Mouse (Mus musculus): Measurements from ENCODE around the gene Rbfox1. TPM values are rescaled to one million over a fixed set of nuclear protein-coding genes. Genes with fewer than 3 reads are reported as not detected.

Gene Rbfox1
- total RNA-seq, 2 experiments from 2014 or later, result 186 to 195 TPM

GRCm38 (mm10) chr16:6182329-6182728, 297.2 kb downstream of the Rbfox1 start:
- intact Hi-C loops (cut with DNase I), result no loop called here

GRCm38 (mm10) chr16:6192358-6192757, 307.2 kb downstream of the Rbfox1 start:
- no peak for DNase-seq
- intact Hi-C loops (cut with DNase I), result no loop called here

More at GRCm38 (mm10) chr16:6182329-6182728, 297.2 kb downstream of the Rbfox1 start:
- DNase-seq, result no peak

- intact Hi-C loops (cut with DNase I), result no loop called here
- DNase-seq, result no peak
Measured at GRCm38 (mm10) chr16:6206431-6206830, 321.3 kb downstream of the Rbfox1 start.

- no peak for DNase-seq
- intact Hi-C loops (cut with DNase I), result no loop called here
Measured at GRCm38 (mm10) chr16:6212916-6213315, 327.8 kb downstream of the Rbfox1 start.

GRCm38 (mm10) chr16:6227449-6227848, 342.3 kb downstream of the Rbfox1 start:
- intact Hi-C loops (cut with DNase I), result no loop called here
- DNase-seq, result no peak

- DNase-seq, result no peak
- intact Hi-C loops (cut with DNase I), result no loop called here
Measured at GRCm38 (mm10) chr16:6232966-6233365, 347.8 kb downstream of the Rbfox1 start.

GRCm38 (mm10) chr16:6241393-6241792, 356.2 kb downstream of the Rbfox1 start:
- intact Hi-C loops (cut with DNase I), result no loop called here
- DNase-seq, result no peak

- DNase-seq, result no peak
- intact Hi-C loops (cut with DNase I), result no loop called here
Measured at GRCm38 (mm10) chr16:6242468-6242867, 357.3 kb downstream of the Rbfox1 start.

GRCm38 (mm10) chr16:6247569-6247968, 362.4 kb downstream of the Rbfox1 start:
- DNase-seq, result no peak
- intact Hi-C loops (cut with DNase I), result no loop called here

GRCm38 (mm10) chr16:6264557-6264956, 379.4 kb downstream of the Rbfox1 start:
- intact Hi-C loops (cut with DNase I), result no loop called here
- DNase-seq, result no peak

- intact Hi-C loops (cut with DNase I), result no loop called here
Measured at GRCm38 (mm10) chr16:6265610-6266009, 380.5 kb downstream of the Rbfox1 start.

GRCm38 (mm10) chr16:6271596-6272370, 386.6 kb downstream of the Rbfox1 start:
- no peak for DNase-seq
- intact Hi-C loops (cut with DNase I), result no loop called here

More at GRCm38 (mm10) chr16:6265610-6266009, 380.5 kb downstream of the Rbfox1 start:
- no peak for DNase-seq

GRCm38 (mm10) chr16:6283496-6283895, 398.3 kb downstream of the Rbfox1 start:
- intact Hi-C loops (cut with DNase I), result no loop called here
- DNase-seq, result no peak

- intact Hi-C loops (cut with DNase I), result no loop called here
- no peak for DNase-seq
Measured at GRCm38 (mm10) chr16:6284317-6284716, 399.2 kb downstream of the Rbfox1 start.

- no peak for DNase-seq
- intact Hi-C loops (cut with DNase I), result no loop called here
Measured at GRCm38 (mm10) chr16:6287699-6288098, 402.5 kb downstream of the Rbfox1 start.

GRCm38 (mm10) chr16:6300112-6300511, 415.0 kb downstream of the Rbfox1 start:
- DNase-seq, result no peak
- intact Hi-C loops (cut with DNase I), result no loop called here

- intact Hi-C loops (cut with DNase I), result no loop called here
- no peak for DNase-seq
Measured at GRCm38 (mm10) chr16:6303082-6303481, 417.9 kb downstream of the Rbfox1 start.

GRCm38 (mm10) chr16:6309940-6310339, 424.8 kb downstream of the Rbfox1 start:
- intact Hi-C loops (cut with DNase I), result no loop called here
- DNase-seq, result no peak

GRCm38 (mm10) chr16:6310744-6311678, 425.9 kb downstream of the Rbfox1 start:
- DNase-seq, result no peak
- intact Hi-C loops (cut with DNase I), result no loop called here

GRCm38 (mm10) chr16:6313689-6314088, 428.5 kb downstream of the Rbfox1 start:
- DNase-seq, result no peak
- intact Hi-C loops (cut with DNase I), result no loop called here

- intact Hi-C loops (cut with DNase I), result no loop called here
Measured at GRCm38 (mm10) chr16:6324832-6325231, 439.7 kb downstream of the Rbfox1 start.

More at GRCm38 (mm10) chr16:6324832-6325231, 439.7 kb downstream of the Rbfox1 start:
- no peak for DNase-seq

All from gastrocnemius, postnatal 36 days (tissue).